Mouse (Mus musculus): ENCODE data around the gene Ppp3ca.

DNA sequence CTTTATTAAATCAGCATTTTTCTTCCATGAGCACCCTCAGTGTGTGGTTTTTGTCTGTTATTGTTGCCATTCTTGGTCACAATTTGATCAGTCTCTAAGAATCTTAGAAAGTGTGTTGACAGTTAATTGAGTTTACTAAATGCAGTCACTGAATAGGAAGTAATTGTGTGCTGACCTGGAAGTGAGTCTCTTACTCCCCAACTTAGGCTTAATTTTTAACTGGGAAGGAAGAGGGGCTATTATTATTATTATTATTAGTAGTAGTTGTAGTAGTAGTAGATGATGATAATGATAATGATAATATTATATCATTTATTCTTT is 79.5 kb downstream of the Ppp3ca start:
- TF ChIP-seq TCF12 (IDR thresholded peaks at IDR 0.05; ENCODE audit: low read depth, low read length) (no peak), RAD21 (IDR thresholded peaks at IDR 0.05; ENCODE audit: low read depth, low read length) (no peak), CTCF (IDR thresholded peaks at IDR 0.05 in 2 of 3, conservative IDR thresholded peaks at IDR 0.05 in 1 of 3; ENCODE audit: control insufficient read depth in 1 of 3, insufficient read depth in 1 of 3, low read depth in 2 of 3, low read length in 3 of 3, poor library complexity in 1 of 3, severe bottlenecking in 1 of 3) (no peak), MAX (IDR thresholded peaks at IDR 0.05; ENCODE audit: low read length) (no peak), EP300 (IDR thresholded peaks at IDR 0.05; ENCODE audit: low read depth in 1 of 2, low read length in 2 of 2) (no peak), UBTF (IDR thresholded peaks at IDR 0.05; ENCODE audit: borderline replicate concordance, insufficient read depth, low read depth, low read length) (no peak), TAL1 (IDR thresholded peaks at IDR 0.05; ENCODE audit: low read length) (no peak), RCOR1 (IDR thresholded peaks at IDR 0.05; ENCODE audit: low read depth, low read length) (no peak), ZNF384 (IDR thresholded peaks at IDR 0.05; ENCODE audit: low read depth, low read length) (no peak), TBP (IDR thresholded peaks at IDR 0.05; ENCODE audit: low read depth, low read length) (no peak)

All from MEL (cell line).